11 mouse cellular contexts compared by ENCODE assay signal in genomic region chr2:75991581-75992205, GRCm38 (mm10). TPM values are rescaled to one million over a fixed set of nuclear protein-coding genes. Genes with fewer than 3 reads are reported as not detected.
DNase-seq lines count a peak whose midpoint lies in the region; ATAC-seq lines count a peak whose summit lies in the region.
"Had no signal": no experiment of that assay in that cellular context is flagged by ENCODE, and none has a peak within 500 bp of the region (broad histone marks: within the 10 kb centered on the region; RNA-seq: fewer than 3 reads in every experiment).

No protein-coding gene starts in this region.

- peaks cover 12% of the 10 kb centered on the region for H3K4me1 ChIP-seq in heart, embryonic 11.5 days (ENCODE audit: control insufficient read depth, insufficient read depth, low read length)
- H3K4me1 ChIP-seq in midbrain, embryonic 10.5 days: peaks cover 37% of the 10 kb centered on the region
- peaks cover 22% of the 10 kb centered on the region for H3K4me1 ChIP-seq in midbrain, embryonic 16.5 days (ENCODE audit: control insufficient read depth, insufficient read depth, low read length)
- H3K4me1 ChIP-seq in hindbrain, embryonic 12.5 days: peaks cover 29% of the 10 kb centered on the region
- H3K4me1 ChIP-seq in neural tube, embryonic 13.5 days (replicated peaks): peaks cover 70% of the 10 kb centered on the region

- WGBS in heart, embryonic 11.5 days (ENCODE audit: insufficient replicate concordance): 19% methylated on average over 6 of the region's 6 CpGs
- WGBS in midbrain, embryonic 10.5 days: 67% methylated on average over 6 of the region's 6 CpGs
- 86% methylated on average over 6 of the region's 6 CpGs for WGBS in midbrain, embryonic 16.5 days
- WGBS in hindbrain, embryonic 12.5 days: 34% methylated on average over 6 of the region's 6 CpGs
- WGBS in neural tube, embryonic 13.5 days: 68% methylated on average over 6 of the region's 6 CpGs

- intact Hi-C loops in heart, postnatal 10 days (cut with DNase I): loop anchor here (1.0 kb wide), 1 partner anchor 77 kb away; no protein-coding TSS in a partner anchor

- no peak for DNase-seq in heart, postnatal 10 days
- no peak for DNase-seq in midbrain, embryonic 10.5 days (ENCODE audit: low spot score)
- no peak for DNase-seq in gastrocnemius, postnatal 25 days

- no peak for ATAC-seq in heart, embryonic 11.5 days (replicated peaks; ENCODE audit: insufficient number of reproducible peaks, low FRiP score, low TSS enrichment)
- no peak for ATAC-seq in midbrain, embryonic 16.5 days
- ATAC-seq in hindbrain, embryonic 12.5 days (ENCODE audit: low FRiP score): no peak
- no peak for ATAC-seq in neural tube, embryonic 13.5 days (ENCODE audit: low read depth)
- ATAC-seq in inflammation-experienced regulatory T-cells, adult 6 months: no peak
- ATAC-seq: forebrain, embryonic 14.5 days; midbrain, embryonic 15.5 days had no signal

- no peak overlapping the region for H3K4me2 ChIP-seq in heart, embryonic 11.5 days
- no peak overlapping the region for H3K4me2 ChIP-seq in midbrain, embryonic 16.5 days (ENCODE audit: low read length)
- no peak overlapping the region for H3K4me2 ChIP-seq in hindbrain, embryonic 12.5 days (replicated peaks)
- no peak overlapping the region for H3K4me2 ChIP-seq in neural tube, embryonic 13.5 days
- H3K4me2 ChIP-seq: midbrain, embryonic 15.5 days had no signal

- H3K4me3 ChIP-seq in heart, embryonic 11.5 days (ENCODE audit: low read depth, low read length): no peak overlapping the region
- H3K4me3 ChIP-seq in midbrain, embryonic 10.5 days: no peak overlapping the region
- no peak overlapping the region for H3K4me3 ChIP-seq in midbrain, embryonic 16.5 days (ENCODE audit: low read depth, low read length)
- no peak overlapping the region for H3K4me3 ChIP-seq in hindbrain, embryonic 12.5 days
- H3K4me3 ChIP-seq in neural tube, embryonic 13.5 days: no peak overlapping the region
- H3K4me3 ChIP-seq: left cerebral cortex, adult 2 months; midbrain, embryonic 15.5 days had no signal

- H3K36me3 ChIP-seq in heart, embryonic 11.5 days (ENCODE audit: control insufficient read depth, insufficient read depth, low read length): no peaks in the 10 kb centered on the region
- no peaks in the 10 kb centered on the region for H3K36me3 ChIP-seq in midbrain, embryonic 10.5 days
- no peaks in the 10 kb centered on the region for H3K36me3 ChIP-seq in midbrain, embryonic 16.5 days (ENCODE audit: control insufficient read depth, insufficient read depth, low read length)
- no peaks in the 10 kb centered on the region for H3K36me3 ChIP-seq in hindbrain, embryonic 12.5 days
- H3K36me3 ChIP-seq in neural tube, embryonic 13.5 days: no peaks in the 10 kb centered on the region
- H3K36me3 ChIP-seq: midbrain, embryonic 15.5 days had no signal

- H3K27me3 ChIP-seq in heart, embryonic 11.5 days (ENCODE audit: control insufficient read depth, insufficient read depth, low read length): no peaks in the 10 kb centered on the region
- no peaks in the 10 kb centered on the region; the same call in 1 of the 2 replicates for H3K27me3 ChIP-seq in midbrain, embryonic 10.5 days (ENCODE audit: low read depth, poor library complexity, severe bottlenecking)
- no peaks in the 10 kb centered on the region for H3K27me3 ChIP-seq in midbrain, embryonic 16.5 days (ENCODE audit: control insufficient read depth, insufficient read depth, low read depth, low read length)
- H3K27me3 ChIP-seq in hindbrain, embryonic 12.5 days: no peaks in the 10 kb centered on the region
- no peaks in the 10 kb centered on the region for H3K27me3 ChIP-seq in neural tube, embryonic 13.5 days
- H3K27me3 ChIP-seq: midbrain, embryonic 15.5 days had no signal

- no peak overlapping the region for H3K27ac ChIP-seq in heart, embryonic 11.5 days (ENCODE audit: low read depth, low read length)
- H3K27ac ChIP-seq in midbrain, embryonic 10.5 days (replicated peaks): peak overlapping the region; percentile 68
- no peak overlapping the region for H3K27ac ChIP-seq in midbrain, embryonic 16.5 days (ENCODE audit: low read length)
- peak overlapping the region; percentile 90; the same call in 1 of the 2 replicates for H3K27ac ChIP-seq in hindbrain, embryonic 12.5 days
- H3K27ac ChIP-seq in neural tube, embryonic 13.5 days (replicated peaks): peak overlapping the region; percentile 64
- H3K27ac ChIP-seq: left cerebral cortex, adult 2 months; midbrain, embryonic 15.5 days had no signal

- H3K9ac ChIP-seq in heart, embryonic 11.5 days (ENCODE audit: low read depth, low read length): 0 out of 2 replicates have a peak overlapping the region, but pooled peaks have one; percentile 10
- H3K9ac ChIP-seq in midbrain, embryonic 16.5 days (ENCODE audit: low read depth, low read length): no peak overlapping the region
- no peak overlapping the region for H3K9ac ChIP-seq in hindbrain, embryonic 12.5 days
- H3K9ac ChIP-seq in neural tube, embryonic 13.5 days: no peak overlapping the region
- H3K9ac ChIP-seq: midbrain, embryonic 15.5 days had no signal

- H3K9me3 ChIP-seq in heart, embryonic 11.5 days (replicated peaks; ENCODE audit: control insufficient read depth, low read length): no peaks in the 10 kb centered on the region
- no peaks in the 10 kb centered on the region for H3K9me3 ChIP-seq in midbrain, embryonic 10.5 days (replicated peaks)
- no peaks in the 10 kb centered on the region for H3K9me3 ChIP-seq in midbrain, embryonic 16.5 days (replicated peaks; ENCODE audit: control insufficient read depth, low read length, poor library complexity, severe bottlenecking)
- H3K9me3 ChIP-seq in hindbrain, embryonic 12.5 days (replicated peaks): no peaks in the 10 kb centered on the region
- H3K9me3 ChIP-seq in neural tube, embryonic 13.5 days: no peaks in the 10 kb centered on the region
- H3K9me3 ChIP-seq: midbrain, embryonic 15.5 days had no signal

RNA-seq across cellular contexts. Expression of gene Ttc30a1, which starts 9.9 kb away (rescaled TPM):
- 6.6 and 7.1 TPM in 2 replicates for polyA plus RNA-seq in heart, embryonic 11.5 days (2014; fragmentation: Nextera tagmentation; extraction: Ambion mirVana)
- 1 to 10 TPM; 2.7 to 3.6 TPM for total RNA-seq in heart, postnatal 10 days (2021)
- polyA plus RNA-seq in midbrain, embryonic 10.5 days (2016; fragmentation: Nextera tagmentation; extraction: Ambion mirVana): 11.8 and 12.0 TPM in 2 replicates
- polyA plus RNA-seq in midbrain, embryonic 16.5 days (2015; fragmentation: Nextera tagmentation; extraction: Ambion mirVana): 8.8 and 10.2 TPM in 2 replicates
- 8.3 and 9.2 TPM in 2 replicates for polyA plus RNA-seq in hindbrain, embryonic 12.5 days (2016; fragmentation: Nextera tagmentation; extraction: Ambion mirVana)
- 7.9 TPM in 2 replicates for polyA plus RNA-seq in neural tube, embryonic 13.5 days (2015; fragmentation: Nextera tagmentation; extraction: Ambion mirVana)
- polyA plus RNA-seq in inflammation-experienced regulatory T-cells, adult 6 months (2017; shearing (Covaris generic)): 1 to 10 TPM in 1 of 3 experiments, under 1 TPM in 2; 0.54 to 1.1 (median 0.71) TPM
- total RNA-seq in gastrocnemius, postnatal 25 days (2021): 1 to 10 TPM in 1 of 2 experiments, under 1 TPM in 1; 0.96 to 1.0 TPM

RNA-seq across cellular contexts. Expression of gene Ttc30a2, which starts 13.7 kb away (rescaled TPM):
- polyA plus RNA-seq in heart, embryonic 11.5 days (2014; fragmentation: Nextera tagmentation; extraction: Ambion mirVana): 0.75 and 1.1 TPM in 2 replicates
- total RNA-seq in heart, postnatal 10 days (2021): 1 to 10 TPM; 1.0 to 1.6 TPM
- polyA plus RNA-seq in midbrain, embryonic 10.5 days (2016; fragmentation: Nextera tagmentation; extraction: Ambion mirVana): 0.39 and 0.58 TPM in 2 replicates
- 0.78 and 1.2 TPM in 2 replicates for polyA plus RNA-seq in midbrain, embryonic 16.5 days (2015; fragmentation: Nextera tagmentation; extraction: Ambion mirVana)
- 0.76 and 1.2 TPM in 2 replicates for polyA plus RNA-seq in hindbrain, embryonic 12.5 days (2016; fragmentation: Nextera tagmentation; extraction: Ambion mirVana)
- polyA plus RNA-seq in neural tube, embryonic 13.5 days (2015; fragmentation: Nextera tagmentation; extraction: Ambion mirVana): 0.65 and 1.1 TPM in 2 replicates
- polyA plus RNA-seq in inflammation-experienced regulatory T-cells, adult 6 months (2017; shearing (Covaris generic)): not detected
- total RNA-seq in gastrocnemius, postnatal 25 days (2021): under 1 TPM; 0.13 to 0.35 TPM

RNA-seq across cellular contexts. Expression of gene Ttc30b, which starts 53.3 kb away (rescaled TPM):
- 9.3 TPM in 2 replicates for polyA plus RNA-seq in heart, embryonic 11.5 days (2014; fragmentation: Nextera tagmentation; extraction: Ambion mirVana)
- 10 to 100 TPM; 13.6 to 14.9 TPM for total RNA-seq in heart, postnatal 10 days (2021)
- polyA plus RNA-seq in midbrain, embryonic 10.5 days (2016; fragmentation: Nextera tagmentation; extraction: Ambion mirVana): 7.2 and 7.9 TPM in 2 replicates
- 21.4 and 22.7 TPM in 2 replicates for polyA plus RNA-seq in midbrain, embryonic 16.5 days (2015; fragmentation: Nextera tagmentation; extraction: Ambion mirVana)
- 14.4 and 15.3 TPM in 2 replicates for polyA plus RNA-seq in hindbrain, embryonic 12.5 days (2016; fragmentation: Nextera tagmentation; extraction: Ambion mirVana)
- polyA plus RNA-seq in neural tube, embryonic 13.5 days (2015; fragmentation: Nextera tagmentation; extraction: Ambion mirVana): 16.0 and 16.6 TPM in 2 replicates
- polyA plus RNA-seq in inflammation-experienced regulatory T-cells, adult 6 months (2017; shearing (Covaris generic)): 1 to 10 TPM in 2 of 3 experiments, under 1 TPM in 1; 0.74 to 2.6 (median 1.7) TPM
- 1 to 10 TPM; 2.3 to 2.8 TPM for total RNA-seq in gastrocnemius, postnatal 25 days (2021)

Comparison
In these comparisons a context has a peak if more than half of its experiments do, and no peak if none do; other contexts are left out.
1. H3K27ac ChIP-seq: peak in midbrain, embryonic 10.5 days (single experiment), hindbrain, embryonic 12.5 days (single experiment) and neural tube, embryonic 13.5 days (single experiment); none in heart, embryonic 11.5 days (single experiment) and midbrain, embryonic 16.5 days (single experiment).